Mouse (Mus musculus) midbrain, embryonic 14.5 days (tissue): ENCODE measurements around the gene Kctd20. TPM values are rescaled to one million over a fixed set of nuclear protein-coding genes. Genes with fewer than 3 reads are reported as not detected.

Source experiments
- ATAC-seq: fragments of 200-750 bp; cut with Nextera tagmentation; 2 replicates; pipeline ENCODE4 v1.8.0; 2017; ENCODE audit warnings: moderate number of reproducible peaks, moderate library complexity; ENCODE audit not compliant: low FRiP score, low TSS enrichment
- DNase-seq: peaks from one replicate; pipeline ENCODE4 v3.0.0-alpha.2; 2015
- H3K27ac ChIP-seq: fragments of 300-500 bp; sonication (generic); replicated peaks from 2 replicates; pipeline ENCODE4 v1.5.1; 2014; ENCODE audit warnings: mild to moderate bottlenecking, low read depth, low read length, moderate library complexity
- H3K27me3 ChIP-seq: fragments of 300-500 bp; sonication (generic); 2 replicates; pipeline ENCODE4 v1.6.1; 2014; ENCODE audit warnings: low read length, control low read depth, mixed read lengths; ENCODE audit not compliant: control insufficient read depth, insufficient read depth
- H3K36me3 ChIP-seq: fragments of 300-500 bp; sonication (generic); 2 replicates; pipeline ENCODE4 v1.6.1; 2014; ENCODE audit warnings: low read length, control low read depth; ENCODE audit not compliant: control insufficient read depth, insufficient read depth
- H3K4me1 ChIP-seq: fragments of 300-500 bp; sonication (generic); 2 replicates; pipeline ENCODE4 v1.6.1; 2014; ENCODE audit warnings: mild to moderate bottlenecking, antibody characterized with exemption, low read length, control low read depth; ENCODE audit not compliant: control insufficient read depth, insufficient read depth
- H3K4me2 ChIP-seq: fragments of 300-500 bp; sonication (generic); 2 replicates; pipeline ENCODE4 v1.6.1; 2014; ENCODE audit warnings: mild to moderate bottlenecking, low read length, moderate library complexity
- H3K4me3 ChIP-seq: fragments of 300-500 bp; sonication (generic); replicated peaks from 2 replicates; pipeline ENCODE4 v1.5.1; 2014; ENCODE audit warnings: low read depth, low read length
- H3K9ac ChIP-seq: fragments of 300-500 bp; sonication (generic); replicated peaks from 2 replicates; pipeline ENCODE4 v1.6.1; 2014; ENCODE audit warnings: mild to moderate bottlenecking, low read length, moderate library complexity
- H3K9me3 ChIP-seq: fragments of 300-500 bp; sonication (generic); 2 replicates; pipeline ENCODE4 v1.6.1; 2016; ENCODE audit warnings: low read length, control low read depth, mixed read lengths; ENCODE audit not compliant: control insufficient read depth
- WGBS: fragments of 180-500 bp; shearing (Covaris S2); extraction: QIAGEN DNeasy Blood & Tissue Kit; methylation state at CpG from one replicate; pipeline ENCODE4 v1.1.7; 2014; 5-methylcytosine and 5-hydroxymethylcytosine counted together
- polyA plus RNA-seq: library from polyadenylated mRNA; unstranded; fragments of >200 nt; fragmentation: Nextera tagmentation; extraction: Ambion mirVana; gene quantifications from 2 replicates; pipeline ENCODE4 v1.2.1, GENCODE M21; 2014

Kctd20 gene
- polyA plus RNA-seq, 1 experiment from 2014 or later, result 93.6 TPM

GRCm38 (mm10) chr17:28913940-28914339 lies 37.8 kb upstream of the Kctd20 start:
- ATAC-seq (no peak), DNase-seq (no peak)
- Histone ChIP-seq H3K36me3 (no peaks in the 10 kb centered on the region), H3K4me3 (no peak overlapping the region), H3K9ac (no peak overlapping the region), H3K9me3 (no peaks in the 10 kb centered on the region), H3K27ac (no peak overlapping the region), H3K4me2 (no peak overlapping the region), H3K4me1 (no peaks in the 10 kb centered on the region), H3K27me3 (peaks cover 8% of the 10 kb centered on the region; the same call in 1 of the 2 replicates)
- WGBS, result 89% methylated on average over 6 of the region's 6 CpGs

DNA sequence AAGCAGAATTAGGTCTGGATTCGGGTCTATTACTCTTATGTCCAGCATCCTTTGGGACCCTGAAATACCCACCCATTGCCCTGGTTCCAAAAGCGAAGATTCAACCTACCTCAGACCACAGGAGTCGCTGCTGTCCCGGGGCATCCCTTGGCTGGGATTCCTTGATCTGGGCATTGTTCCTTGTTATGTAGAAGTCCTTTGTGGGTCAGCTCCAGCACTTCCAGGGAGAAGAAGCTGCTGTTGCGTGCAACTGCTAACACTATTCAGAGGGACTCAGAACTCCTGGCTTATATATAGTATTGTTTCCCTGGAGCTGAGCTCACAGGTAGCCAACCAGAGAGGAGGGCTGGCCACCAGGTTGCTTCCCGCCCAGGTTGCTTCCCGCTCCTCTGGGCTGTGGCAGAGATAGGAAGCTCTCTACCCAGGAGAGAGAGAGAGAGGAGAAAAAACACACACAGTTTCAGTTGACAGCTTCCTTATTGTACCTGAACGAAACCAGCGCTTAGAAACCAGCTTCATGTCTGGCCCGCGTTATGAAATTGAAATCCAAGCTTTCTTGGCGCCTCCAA lies 36.6 kb upstream of the Kctd20 start, which contains the start of gene 4930539E08Rik:
TSS of gene 4930539E08Rik (minus strand) at position 265 of the 569 bp plus-strand sequence.
- Histone ChIP-seq H3K9ac (no peak within 1 kb of the TSS), H3K4me3 (no peak within 1 kb of the TSS), H3K27ac (no peak within 1 kb of the TSS), H3K27me3 (no peaks in the 10 kb centered on the region), H3K36me3 (no peaks in the 10 kb centered on the region), H3K4me2 (no peak within 1 kb of the TSS), H3K4me1 (no peaks in the 10 kb centered on the region), H3K9me3 (no peaks in the 10 kb centered on the region)
- WGBS, result 61% methylated on average over 12 of the region's 12 CpGs
- DNase-seq (no peak), ATAC-seq (no peak)

- H3K27ac ChIP-seq, result no peak overlapping the region
- no peaks in the 10 kb centered on the region for H3K27me3 ChIP-seq
- no peaks in the 10 kb centered on the region for H3K4me1 ChIP-seq
- H3K36me3 ChIP-seq, result no peaks in the 10 kb centered on the region
- H3K4me3 ChIP-seq, result no peak overlapping the region
- ATAC-seq, result no peak
- no peaks in the 10 kb centered on the region for H3K9me3 ChIP-seq
- no peak for DNase-seq
- H3K4me2 ChIP-seq, result no peak overlapping the region
- WGBS, result 96% methylated on average over 1 of the region's 1 CpGs
- H3K9ac ChIP-seq, result no peak overlapping the region
Measured at GRCm38 (mm10) chr17:28916520-28916919, 35.2 kb upstream of the Kctd20 start.

GRCm38 (mm10) chr17:28921086-28921485 lies 30.7 kb upstream of the Kctd20 start:
- Histone ChIP-seq H3K27ac (no peak overlapping the region), H3K27me3 (no peaks in the 10 kb centered on the region), H3K4me1 (no peaks in the 10 kb centered on the region), H3K9ac (no peak overlapping the region), H3K36me3 (no peaks in the 10 kb centered on the region), H3K4me3 (no peak overlapping the region), H3K9me3 (no peaks in the 10 kb centered on the region), H3K4me2 (no peak overlapping the region)
- WGBS, result 76% methylated on average over 8 of the region's 8 CpGs
- DNase-seq (no peak), ATAC-seq (no peak)

- Histone ChIP-seq H3K36me3 (no peaks in the 10 kb centered on the region), H3K9ac (no peak overlapping the region), H3K4me2 (no peak overlapping the region), H3K27ac (no peak overlapping the region), H3K9me3 (no peaks in the 10 kb centered on the region), H3K27me3 (no peaks in the 10 kb centered on the region), H3K4me3 (no peak overlapping the region), H3K4me1 (no peaks in the 10 kb centered on the region)
- no peak for ATAC-seq
- DNase-seq, result no peak
- WGBS, result 76% methylated on average over 6 of the region's 6 CpGs
Measured at GRCm38 (mm10) chr17:28922096-28922495, 29.7 kb upstream of the Kctd20 start.

GRCm38 (mm10) chr17:28924957-28925595 lies 26.7 kb upstream of the Kctd20 start:
- WGBS, result 84% methylated on average over 8 of the region's 8 CpGs
- Histone ChIP-seq H3K4me3 (no peak overlapping the region), H3K4me2 (no peak overlapping the region), H3K36me3 (no peaks in the 10 kb centered on the region), H3K9me3 (no peaks in the 10 kb centered on the region), H3K4me1 (no peaks in the 10 kb centered on the region), H3K9ac (no peak overlapping the region), H3K27me3 (no peaks in the 10 kb centered on the region), H3K27ac (no peak overlapping the region)
- no peak for ATAC-seq
- no peak for DNase-seq

- H3K9me3 ChIP-seq, result no peaks in the 10 kb centered on the region
- peaks cover 9% of the 10 kb centered on the region; the same call in 1 of the 2 replicates for H3K4me1 ChIP-seq
- WGBS, result 17% methylated on average over 13 of the region's 13 CpGs
- no peak overlapping the region for H3K4me3 ChIP-seq
- ATAC-seq, result no peak
- H3K27me3 ChIP-seq, result no peaks in the 10 kb centered on the region
- no peak overlapping the region for H3K4me2 ChIP-seq
- DNase-seq, result peak; percentile 91
- H3K27ac ChIP-seq, result no peak overlapping the region
- no peak overlapping the region for H3K9ac ChIP-seq
- H3K36me3 ChIP-seq, result no peaks in the 10 kb centered on the region
Measured at GRCm38 (mm10) chr17:28926380-28926779, 25.4 kb upstream of the Kctd20 start.

GRCm38 (mm10) chr17:28926866-28927635 lies 24.7 kb upstream of the Kctd20 start:
- 49% methylated on average over 15 of the region's 15 CpGs for WGBS
- no peaks in the 10 kb centered on the region for H3K9me3 ChIP-seq
- H3K27me3 ChIP-seq, result no peaks in the 10 kb centered on the region
- H3K4me2 ChIP-seq, result no peak overlapping the region
- peak; percentile 69 for DNase-seq
- no peak overlapping the region for H3K9ac ChIP-seq
- no peaks in the 10 kb centered on the region for H3K36me3 ChIP-seq
- ATAC-seq, result no peak
- H3K4me3 ChIP-seq, result no peak overlapping the region
- H3K27ac ChIP-seq, result no peak overlapping the region
- peaks cover 9% of the 10 kb centered on the region; the same call in 1 of the 2 replicates for H3K4me1 ChIP-seq
